Mouse (Mus musculus): ENCODE measurements around the gene Aftph. TPM values are rescaled to one million over a fixed set of nuclear protein-coding genes. Genes with fewer than 3 reads are reported as not detected.

Gene Aftph
- total RNA-seq, 2 experiments from 2014 or later: 61.9 to 74.4 TPM

- no peak for ATAC-seq (ENCODE audit: poor library complexity, severe bottlenecking)
These were observed 12.0 kb downstream of the Aftph start for GRCm38 (mm10) chr11:20729403-20729802.

GRCm38 (mm10) chr11:20728044-20728443 lies 13.3 kb downstream of the Aftph start:
- ATAC-seq (ENCODE audit: poor library complexity, severe bottlenecking): no peak

GRCm38 (mm10) chr11:20723572-20723971 lies 17.8 kb downstream of the Aftph start:
- no peak for ATAC-seq (ENCODE audit: poor library complexity, severe bottlenecking)

GRCm38 (mm10) chr11:20712068-20712671 lies 29.2 kb downstream of the Aftph start:
- no peak for ATAC-seq (ENCODE audit: poor library complexity, severe bottlenecking)

GRCm38 (mm10) chr11:20691000-20691399 lies 50.4 kb downstream of the Aftph start:
- peak; percentile 75 for ATAC-seq (ENCODE audit: poor library complexity, severe bottlenecking)

GRCm38 (mm10) chr11:20681679-20682078 lies 59.7 kb downstream of the Aftph start:
- ATAC-seq (ENCODE audit: poor library complexity, severe bottlenecking): no peak

GRCm38 (mm10) chr11:20680781-20681180 lies 60.6 kb downstream of the Aftph start:
- no peak for ATAC-seq (ENCODE audit: poor library complexity, severe bottlenecking)

GRCm38 (mm10) chr11:20679396-20679795 lies 62.0 kb downstream of the Aftph start:
- no peak for ATAC-seq (ENCODE audit: poor library complexity, severe bottlenecking)

GRCm38 (mm10) chr11:20672513-20672912 lies 68.9 kb downstream of the Aftph start:
- ATAC-seq (ENCODE audit: poor library complexity, severe bottlenecking): no peak

- no peak for ATAC-seq (ENCODE audit: poor library complexity, severe bottlenecking)
These were observed 69.5 kb downstream of the Aftph start for GRCm38 (mm10) chr11:20671789-20672392.

GRCm38 (mm10) chr11:20664878-20665277 lies 76.5 kb downstream of the Aftph start:
- no peak for ATAC-seq (ENCODE audit: poor library complexity, severe bottlenecking)

- no peak for ATAC-seq (ENCODE audit: poor library complexity, severe bottlenecking)
These were observed 77.7 kb downstream of the Aftph start for GRCm38 (mm10) chr11:20663580-20664198.

GRCm38 (mm10) chr11:20662811-20663210 lies 78.6 kb downstream of the Aftph start:
- ATAC-seq (ENCODE audit: poor library complexity, severe bottlenecking): no peak

- ATAC-seq (ENCODE audit: poor library complexity, severe bottlenecking): peak; percentile 82
These were observed 79.7 kb downstream of the Aftph start for GRCm38 (mm10) chr11:20661652-20662051.

- ATAC-seq (ENCODE audit: poor library complexity, severe bottlenecking): no peak
These were observed 81.0 kb downstream of the Aftph start for GRCm38 (mm10) chr11:20660111-20661097.

GRCm38 (mm10) chr11:20659094-20659493 lies 82.3 kb downstream of the Aftph start:
- no peak for ATAC-seq (ENCODE audit: poor library complexity, severe bottlenecking)

GRCm38 (mm10) chr11:20656711-20657057 lies 84.7 kb downstream of the Aftph start:
- peak; percentile 47; the same call in 1 of the 2 replicates for ATAC-seq (ENCODE audit: poor library complexity, severe bottlenecking)

- ATAC-seq (ENCODE audit: poor library complexity, severe bottlenecking): peak; percentile 58
These were observed 85.3 kb downstream of the Aftph start for GRCm38 (mm10) chr11:20655795-20656710.

- ATAC-seq (ENCODE audit: poor library complexity, severe bottlenecking): no peak
These were observed 90.2 kb downstream of the Aftph start for GRCm38 (mm10) chr11:20651166-20651565.

- ATAC-seq (ENCODE audit: poor library complexity, severe bottlenecking): no peak
These were observed 91.3 kb downstream of the Aftph start for GRCm38 (mm10) chr11:20650006-20650639.
